Mouse (Mus musculus) fibroblast of lung, adult 2 months (primary cell): ENCODE measurements at regions not wholly inside any gene's neighbourhood (a gene's known extent, or its start where the extent isn't known, plus 50 kb on each side); places are given as distances from the start of the nearest gene placed in this dataset.

Experiments used
- DNase-seq: peaks from one replicate; pipeline ENCODE4 v3.0.0-alpha.2; 2011; ENCODE audit warnings: low read depth

GRCm38 (mm10) chr6:98872334-98872733 is 529.8 kb upstream of the Gm765 start:
- no peak for DNase-seq

DNA sequence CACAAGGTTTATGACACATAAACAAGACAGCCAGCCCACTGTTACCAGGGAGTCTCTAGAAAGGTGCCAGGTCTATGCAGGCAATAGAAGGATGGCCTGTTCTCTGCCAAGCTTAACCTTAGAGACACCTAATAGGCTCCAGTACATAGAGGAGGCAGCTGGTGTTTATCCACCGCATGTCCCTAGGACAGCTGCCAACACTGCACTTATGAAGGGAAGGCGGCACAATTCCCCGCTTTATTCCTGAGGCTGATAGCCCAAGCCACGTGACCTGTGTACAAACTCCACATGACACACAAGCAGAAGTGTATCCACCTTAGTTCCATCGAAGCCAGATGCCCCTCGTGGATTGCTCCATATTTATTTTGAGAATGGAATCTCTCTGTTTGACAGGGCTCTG is 527.2 kb upstream of the Gm765 start:
- no peak for DNase-seq

- no peak for DNase-seq
These were observed 521.8 kb upstream of the Gm765 start for GRCm38 (mm10) chr6:98864306-98864705.

GRCm38 (mm10) chr6:98855958-98856357 is 513.4 kb upstream of the Gm765 start:
- DNase-seq = no peak

- DNase-seq = no peak
These were observed 508.4 kb upstream of the Gm765 start for GRCm38 (mm10) chr6:98850906-98851305.

- no peak for DNase-seq
These were observed 506.3 kb upstream of the Gm765 start for GRCm38 (mm10) chr6:98848835-98849234.

DNA sequence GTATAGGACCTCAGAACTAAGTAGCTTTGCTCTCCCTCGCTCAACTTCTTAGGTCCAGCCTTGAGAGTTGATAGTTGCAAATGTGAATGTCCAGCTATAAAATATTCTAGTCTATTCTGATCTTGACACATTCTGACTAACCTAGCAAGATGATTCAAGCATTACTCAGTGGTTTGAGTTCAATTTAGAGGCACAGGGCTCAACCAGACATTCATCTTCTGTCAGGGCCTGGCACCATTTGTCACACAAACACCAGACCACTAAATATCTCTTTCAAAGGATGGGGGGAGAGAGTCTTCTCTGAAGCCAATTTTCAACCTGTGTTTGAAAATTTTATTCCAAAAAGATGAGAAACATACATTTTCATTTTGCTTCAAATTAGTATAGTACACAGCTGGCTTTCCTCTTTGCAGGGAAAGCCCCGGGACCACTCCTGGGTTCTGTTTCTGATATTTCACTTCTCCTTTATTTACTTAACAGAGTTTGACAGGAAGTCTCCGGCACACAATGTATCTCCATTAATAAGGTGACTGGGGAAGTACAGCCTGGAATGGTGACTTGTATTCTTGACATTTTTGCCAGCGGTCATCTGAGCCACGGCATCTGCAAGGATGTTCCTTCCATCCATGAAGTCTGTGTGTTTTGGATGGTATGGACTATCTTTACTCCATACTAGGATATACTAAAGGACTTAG is 503.6 kb upstream of the Gm765 start:
- no peak for DNase-seq

DNA sequence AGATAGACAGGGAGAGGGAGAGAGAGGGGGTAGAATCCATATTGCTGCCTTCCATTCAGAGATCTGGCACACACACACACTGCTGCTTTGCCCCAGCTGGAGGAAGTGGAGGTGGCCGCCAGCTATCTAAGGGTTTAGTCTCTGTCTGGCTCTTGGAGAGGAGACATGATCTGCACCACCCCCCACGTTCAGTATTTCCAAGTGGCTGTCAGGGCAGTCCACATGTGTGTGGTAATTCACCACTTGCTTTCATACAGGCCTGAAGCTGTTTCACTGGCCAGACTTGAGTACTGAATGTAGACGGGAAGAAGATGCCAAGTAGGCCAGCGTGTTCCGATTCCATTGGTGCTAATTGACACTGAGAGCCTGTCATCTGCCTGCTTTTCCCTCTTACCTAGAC is 501.0 kb upstream of the Gm765 start:
- DNase-seq = peak; percentile 43

GRCm38 (mm10) chr6:98842924-98843323 is 500.4 kb upstream of the Gm765 start:
- no peak for DNase-seq

GRCm38 (mm10) chr6:98833922-98834321 is 491.4 kb upstream of the Gm765 start:
- DNase-seq = no peak

DNA sequence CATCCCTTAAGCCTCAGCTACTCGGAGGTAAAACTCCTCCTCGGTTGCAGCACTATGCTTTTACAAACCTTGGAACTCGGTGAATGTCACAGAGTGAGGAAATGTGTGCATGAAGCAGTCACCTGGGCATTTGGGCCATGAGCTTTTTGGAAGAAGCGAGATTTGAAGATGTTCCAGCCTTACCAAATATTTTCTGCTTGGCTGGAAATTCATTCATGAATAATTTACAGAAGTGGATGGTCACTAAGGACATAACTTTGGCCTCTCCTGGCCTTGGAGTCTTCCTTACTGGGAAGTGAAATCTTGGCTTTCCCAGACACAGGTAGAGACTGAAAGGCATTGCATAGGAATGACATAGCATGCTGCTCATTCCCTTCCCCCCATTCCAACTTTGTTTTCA is 487.6 kb upstream of the Gm765 start:
- no peak for DNase-seq

GRCm38 (mm10) chr6:98808046-98808445 is 465.5 kb upstream of the Gm765 start:
- no peak for DNase-seq

DNA sequence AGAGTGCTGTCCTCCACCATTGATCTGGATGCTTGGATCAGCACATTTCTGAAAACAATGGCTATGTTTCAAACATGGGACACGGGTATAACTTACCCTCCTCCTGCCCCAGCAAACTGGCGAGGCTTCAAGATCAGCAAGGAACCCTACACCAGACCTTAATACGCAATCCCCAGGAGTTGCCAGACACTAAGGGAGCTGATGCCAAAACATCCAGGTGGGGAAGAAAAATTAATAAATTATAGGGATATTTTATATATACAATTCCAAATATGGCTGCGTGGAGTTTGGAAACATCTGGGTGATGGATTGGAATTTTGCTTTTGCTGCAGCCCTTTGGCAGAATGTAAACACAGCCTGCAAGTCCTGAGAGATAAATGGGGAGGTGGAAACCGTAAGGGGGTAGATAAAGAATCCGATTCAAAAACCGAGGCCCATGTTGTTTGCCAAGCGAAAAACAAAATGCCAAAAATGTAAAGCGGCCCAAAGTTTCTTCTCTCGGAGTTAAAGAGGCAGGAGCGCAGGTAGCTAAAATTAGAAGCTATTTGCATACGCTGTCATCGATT is 460.9 kb upstream of the Gm765 start:
- no peak for DNase-seq

GRCm38 (mm10) chr6:98801061-98801460 is 458.5 kb upstream of the Gm765 start:
- DNase-seq = no peak

DNA sequence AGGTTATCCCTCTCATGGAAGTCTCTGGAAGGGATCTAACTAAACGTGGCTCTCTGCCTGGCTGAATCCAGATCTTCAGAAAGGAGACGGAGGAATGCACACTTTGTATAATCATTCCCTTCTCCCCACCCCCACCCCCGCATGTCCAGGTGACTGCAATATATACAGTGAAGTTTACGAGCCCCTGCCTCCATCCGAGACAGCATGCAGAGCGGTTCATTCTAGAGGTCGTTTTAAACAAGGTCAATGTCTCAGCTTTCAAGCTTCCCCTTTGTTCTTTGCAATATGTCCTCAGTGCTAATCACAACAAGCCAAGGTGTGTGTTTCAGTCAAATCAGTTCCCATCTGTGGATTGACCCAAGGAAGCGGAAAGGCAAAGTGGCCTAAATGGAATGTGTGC is 457.5 kb upstream of the Gm765 start:
- DNase-seq = no peak

DNA sequence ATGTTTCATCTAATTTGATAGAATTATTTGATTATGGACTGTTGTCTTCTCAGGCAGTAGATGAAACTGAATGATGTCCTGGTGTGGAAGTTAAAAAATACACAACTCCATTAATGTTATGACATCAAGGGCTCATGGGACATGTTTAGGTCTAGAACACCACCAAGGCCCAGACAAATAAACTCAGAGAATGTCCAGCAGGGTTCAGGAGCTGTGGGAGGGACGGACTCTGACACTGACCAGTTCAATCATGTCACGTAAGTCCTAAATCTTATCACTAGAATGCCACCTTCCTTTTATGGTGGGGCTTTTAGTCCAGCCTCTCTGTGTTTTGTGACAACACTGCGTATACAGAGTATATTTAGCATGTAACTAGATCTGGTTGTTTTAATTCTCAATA is 455.2 kb upstream of the Gm765 start:
- no peak for DNase-seq

- DNase-seq = no peak
These were observed 454.8 kb upstream of the Gm765 start for GRCm38 (mm10) chr6:98797373-98797772.

DNA sequence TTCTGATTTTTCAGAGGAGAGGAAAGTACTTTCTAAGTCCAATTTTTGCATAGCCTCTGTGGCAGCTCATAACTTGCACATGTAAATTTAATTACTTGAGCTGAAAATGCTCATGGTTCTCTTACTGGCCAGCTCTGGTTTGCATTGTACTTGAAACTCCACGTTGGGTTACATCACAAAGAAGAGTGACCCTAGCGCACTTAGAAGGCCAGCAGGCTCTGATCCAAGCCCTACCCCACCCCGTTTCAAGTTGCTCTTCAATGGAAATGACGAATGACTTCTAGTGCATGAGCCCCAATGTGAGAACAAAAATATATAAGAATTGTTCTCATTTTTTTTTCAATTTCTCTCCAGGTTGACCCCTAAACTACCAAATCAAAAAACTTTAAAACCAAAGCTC is 454.1 kb upstream of the Gm765 start:
- no peak for DNase-seq

- no peak for DNase-seq
These were observed 444.9 kb upstream of the Gm765 start for GRCm38 (mm10) chr6:98787422-98787821.

DNA sequence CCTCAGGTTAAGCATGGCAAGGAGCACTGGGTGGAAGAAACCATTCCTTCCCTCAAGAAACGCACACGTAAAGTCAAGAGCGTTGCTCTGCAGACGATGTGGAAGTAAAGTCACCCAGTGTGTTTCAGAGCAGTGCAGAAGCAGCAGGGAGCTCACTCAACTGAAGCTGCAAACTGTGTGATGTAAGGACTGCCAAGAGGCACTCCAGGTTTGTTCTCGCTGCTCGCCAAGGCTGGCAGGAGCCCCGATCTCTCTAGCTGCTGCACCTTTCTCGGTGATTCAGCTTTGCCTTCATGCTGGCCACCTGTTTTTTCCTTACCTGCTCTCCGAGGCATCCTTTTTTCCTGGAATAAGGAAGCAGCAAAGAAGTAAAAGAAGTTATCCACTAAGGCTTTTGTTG is 439.5 kb upstream of the Gm765 start:
- no peak for DNase-seq

DNA sequence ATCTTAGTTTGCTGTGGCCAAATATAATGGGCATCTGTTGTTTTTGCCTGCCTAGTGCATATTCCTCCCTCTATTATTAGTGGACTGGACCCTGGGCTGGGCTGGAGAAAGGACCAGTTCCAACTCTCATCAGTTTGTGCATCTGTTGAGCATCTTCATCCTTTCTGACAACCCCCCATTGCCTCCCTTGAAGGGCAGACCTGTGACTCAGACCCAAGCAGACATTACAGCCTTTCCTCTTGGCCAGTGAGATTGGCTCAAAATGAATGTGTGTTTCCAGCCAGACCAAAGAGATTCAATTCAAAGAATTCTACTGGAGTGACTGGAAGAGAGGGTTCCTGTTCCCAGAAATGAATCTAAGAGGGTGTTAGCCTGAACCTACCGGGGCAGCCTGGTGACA is 433.2 kb upstream of the Gm765 start:
- DNase-seq = peak; percentile 79

GRCm38 (mm10) chr6:98769999-98770398 is 427.4 kb upstream of the Gm765 start:
- peak; percentile 90 for DNase-seq

- peak; percentile 87 for DNase-seq
These were observed 426.8 kb upstream of the Gm765 start for GRCm38 (mm10) chr6:98769322-98769721.

DNA sequence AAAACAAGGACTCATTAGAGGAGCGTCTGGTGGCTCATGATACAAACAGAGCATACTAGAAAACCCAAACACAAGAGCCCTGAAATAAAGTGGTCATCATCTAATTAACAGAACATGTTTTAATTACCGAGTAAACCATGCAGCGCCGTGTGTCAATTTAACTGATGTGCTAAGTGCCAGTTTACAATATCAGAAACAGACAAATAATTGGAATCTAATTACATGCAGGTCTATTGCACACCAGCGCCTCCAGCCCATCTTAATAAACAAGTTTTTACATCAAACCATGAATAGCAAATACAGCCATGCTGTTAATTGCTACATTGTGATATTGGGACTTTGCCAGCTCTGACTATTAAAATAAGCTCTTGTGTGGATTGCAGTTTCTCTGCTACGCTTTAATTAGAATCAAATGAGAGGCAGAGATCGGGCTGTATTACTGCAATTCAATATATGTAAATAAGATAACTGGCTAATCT is 425.3 kb upstream of the Gm765 start:
- no peak for DNase-seq
